Mouse (Mus musculus) gastrocnemius, postnatal 36 days (tissue): Measurements from ENCODE around the gene Ring1. TPM values are rescaled to one million over a fixed set of nuclear protein-coding genes. Genes with fewer than 3 reads are reported as not detected.
A peak's percentile ranks its signal among the peaks of the same experiment; 100 is the strongest.

Source experiments
- DNase-seq, 2 experiments: peaks; one replicate each; pipeline ENCODE4 v3.0.0; 2022
- intact Hi-C: fragments of 180-260 bp; cut with DNase I; formaldehyde crosslinking; loops from one replicate; pipeline ENCODE4 v1.15.1; 2025
- long read RNA-seq, 2 experiments: library from polyadenylated mRNA; stranded (forward); transcript quantifications; one replicate each; pipeline ENCODE4 v2.0.0; 2021
- total RNA-seq, 2 experiments: library from RNA; stranded (reverse); gene quantifications; 2 replicates each; pipeline ENCODE4 v1.2.3; 2021

The Ring1 gene
- 10 to 100 TPM; 11.7 to 12.4 TPM for total RNA-seq
- long read RNA-seq, experiment 1, transcript Ring1-201 (7 exons, 2,034 nt) = major isoform, 9 of 33 reads
- long read RNA-seq, experiment 1, partial matches to known transcripts = 24 of 33 reads
- long read RNA-seq, experiment 1, other reads (novel, unspliced or antisense) = 0 of 33 reads
- long read RNA-seq, experiment 2, transcript Ring1-201 (7 exons, 2,034 nt) = major isoform, 8 of 48 reads
- long read RNA-seq, experiment 2, partial matches to known transcripts = 37 of 48 reads
- long read RNA-seq, experiment 2, other reads (novel, unspliced or antisense) = 3 of 48 reads

DNA sequence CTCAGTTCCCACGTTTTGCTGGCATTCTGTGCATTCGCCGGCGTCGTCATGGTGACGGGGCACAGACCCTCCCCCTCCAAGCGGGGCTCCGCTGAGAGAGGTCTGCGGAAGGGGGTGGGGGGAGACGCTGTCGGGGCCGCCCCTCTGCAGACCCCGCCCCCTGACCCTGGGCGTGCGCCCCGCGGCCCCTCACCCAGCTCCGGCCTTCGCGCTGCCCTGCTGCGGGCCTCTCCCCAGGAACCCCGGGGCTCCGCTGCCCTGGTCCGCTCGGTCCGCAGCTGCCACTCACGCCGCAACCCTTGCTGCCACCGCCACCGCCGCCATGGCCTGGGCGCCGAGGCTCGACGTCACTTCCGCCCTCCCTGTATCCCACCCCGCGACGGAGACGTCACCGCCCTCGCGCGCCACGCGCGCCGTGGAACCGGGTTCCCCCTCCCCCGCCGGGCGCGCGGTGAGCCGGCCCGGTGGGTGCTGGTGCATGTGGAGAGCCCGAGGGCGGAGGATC lies at the start of gene Ring1:
Ring1 (minus strand) TSS at position 364 of the 505 bp plus-strand sequence.
- intact Hi-C loops = no loop called here

DNA sequence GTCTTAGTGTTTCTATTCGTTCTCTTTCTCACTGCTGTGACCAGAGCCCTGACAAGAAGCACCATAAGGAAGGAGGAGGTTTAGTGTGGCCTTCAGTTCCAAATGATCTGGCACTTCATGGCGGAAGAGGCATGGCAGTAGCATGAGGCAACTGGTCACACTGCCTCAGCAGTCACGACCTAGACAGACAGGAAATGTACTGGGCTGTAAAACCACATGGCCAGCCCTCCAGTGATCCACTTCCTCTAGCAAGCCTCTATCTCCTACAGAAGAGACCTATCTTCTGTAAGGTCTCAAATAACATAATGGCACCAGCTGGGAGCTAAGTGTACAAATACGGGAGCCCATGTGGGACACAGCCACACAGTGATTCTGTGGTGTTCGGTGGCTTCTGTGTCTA lies 47.6 kb upstream of the Ring1 start:
- intact Hi-C loops = loop anchor here (10.0 kb wide), 1 partner anchor 163 kb away; the partner anchor contains the start of gene H2-Ob
- no peak for DNase-seq

More for the DNA sequence above, at the start of gene Ring1:
- peak; percentile 76 to 85 for DNase-seq

DNA sequence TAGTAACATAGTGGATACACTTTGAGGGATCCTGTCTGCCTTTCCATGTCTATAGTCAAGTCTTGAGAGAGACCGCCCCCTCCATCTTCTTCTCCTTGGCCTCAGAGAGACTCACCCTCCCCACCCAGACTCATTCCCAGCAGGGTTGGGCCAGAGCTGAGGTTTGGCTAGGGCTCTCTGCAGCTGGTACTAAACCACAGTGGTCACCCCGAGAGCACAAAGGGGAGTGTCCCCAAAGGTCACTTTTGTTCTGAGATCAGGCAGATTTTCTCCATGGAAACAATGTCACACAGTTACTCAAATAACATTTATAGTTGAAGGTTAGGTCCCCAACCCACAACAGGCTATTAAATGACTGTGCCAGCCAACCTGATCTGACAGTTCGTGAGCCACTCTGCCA lies 44.4 kb upstream of the Ring1 start:
- intact Hi-C loops = no loop called here
- DNase-seq = no peak

DNA sequence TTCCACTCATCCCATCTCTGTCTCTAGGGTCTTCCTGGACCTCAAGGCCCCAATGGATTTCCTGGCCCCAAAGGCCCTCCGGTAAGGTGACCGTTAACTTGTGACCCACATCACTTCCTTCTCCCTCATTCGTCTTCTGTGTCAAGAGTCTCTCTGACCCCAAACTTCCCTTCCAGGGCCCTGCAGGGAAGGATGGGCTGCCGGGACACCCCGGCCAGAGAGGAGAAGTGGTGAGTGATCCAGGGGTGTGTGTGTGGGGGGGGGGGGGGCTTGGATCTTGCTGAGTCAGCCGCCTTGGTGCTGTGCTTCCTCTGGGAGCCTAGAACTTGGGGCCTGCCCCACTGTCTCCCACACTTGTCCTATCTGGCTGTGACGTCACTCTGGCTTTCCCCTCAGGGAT lies 32.7 kb upstream of the Ring1 start:
- intact Hi-C loops = no loop called here

DNA sequence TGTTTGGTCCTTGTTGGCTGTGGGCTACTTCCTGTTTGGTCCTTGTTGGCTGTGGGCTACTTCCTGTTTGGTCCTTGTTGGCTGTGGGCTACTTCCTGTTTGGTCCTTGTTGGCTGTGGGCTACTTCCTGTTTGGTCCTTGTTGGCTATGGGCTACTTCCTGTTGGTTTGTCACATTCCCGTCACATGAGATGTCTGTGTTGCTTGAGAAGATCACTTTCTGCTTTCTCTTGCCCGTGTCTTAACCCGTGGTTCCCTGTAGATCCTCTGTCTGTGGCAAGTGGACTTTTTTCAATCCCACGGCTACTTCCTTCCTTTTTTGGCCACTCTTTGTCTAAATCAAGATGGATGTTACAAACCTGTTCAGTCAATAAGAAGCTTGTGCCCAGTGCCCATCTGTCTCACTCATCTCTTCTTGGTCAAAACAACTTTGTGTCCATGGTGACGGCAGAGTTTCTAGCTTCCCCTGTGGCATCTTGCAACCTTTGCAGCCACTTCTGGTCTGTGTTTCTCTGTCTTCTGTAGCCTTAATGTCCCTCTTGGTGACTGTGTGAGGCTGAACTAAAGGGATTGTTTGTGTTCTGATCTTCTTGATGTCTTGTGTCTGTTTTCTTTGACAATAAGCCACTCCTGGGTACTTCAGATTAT lies 23.0 kb upstream of the Ring1 start:
- no peak for DNase-seq

More for the DNA sequence above, 32.7 kb upstream of the Ring1 start:
- no peak for DNase-seq

DNA sequence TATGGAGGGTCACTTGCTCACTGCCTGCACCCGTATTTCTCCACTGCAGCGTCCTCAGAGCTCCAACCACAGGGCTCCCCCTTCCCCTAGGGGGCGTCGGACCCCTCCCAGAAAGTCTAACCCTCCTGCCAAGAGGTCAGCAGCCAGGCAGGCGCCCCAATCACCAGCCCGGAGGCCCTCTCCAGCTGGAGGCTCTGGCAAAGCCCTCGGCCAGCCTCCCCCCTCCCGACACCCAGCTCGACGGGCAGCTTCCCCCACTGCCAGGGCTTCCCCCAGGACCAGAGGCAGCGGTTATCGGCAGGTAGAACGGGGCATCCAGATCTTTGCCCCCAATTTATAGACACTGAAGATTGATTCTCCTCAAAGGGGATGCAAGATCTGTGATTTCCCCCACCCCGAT lies 21.5 kb upstream of the Ring1 start:
- no peak for DNase-seq
- intact Hi-C loops = no loop called here

More for the DNA sequence above, 23.0 kb upstream of the Ring1 start:
- intact Hi-C loops = no loop called here

DNA sequence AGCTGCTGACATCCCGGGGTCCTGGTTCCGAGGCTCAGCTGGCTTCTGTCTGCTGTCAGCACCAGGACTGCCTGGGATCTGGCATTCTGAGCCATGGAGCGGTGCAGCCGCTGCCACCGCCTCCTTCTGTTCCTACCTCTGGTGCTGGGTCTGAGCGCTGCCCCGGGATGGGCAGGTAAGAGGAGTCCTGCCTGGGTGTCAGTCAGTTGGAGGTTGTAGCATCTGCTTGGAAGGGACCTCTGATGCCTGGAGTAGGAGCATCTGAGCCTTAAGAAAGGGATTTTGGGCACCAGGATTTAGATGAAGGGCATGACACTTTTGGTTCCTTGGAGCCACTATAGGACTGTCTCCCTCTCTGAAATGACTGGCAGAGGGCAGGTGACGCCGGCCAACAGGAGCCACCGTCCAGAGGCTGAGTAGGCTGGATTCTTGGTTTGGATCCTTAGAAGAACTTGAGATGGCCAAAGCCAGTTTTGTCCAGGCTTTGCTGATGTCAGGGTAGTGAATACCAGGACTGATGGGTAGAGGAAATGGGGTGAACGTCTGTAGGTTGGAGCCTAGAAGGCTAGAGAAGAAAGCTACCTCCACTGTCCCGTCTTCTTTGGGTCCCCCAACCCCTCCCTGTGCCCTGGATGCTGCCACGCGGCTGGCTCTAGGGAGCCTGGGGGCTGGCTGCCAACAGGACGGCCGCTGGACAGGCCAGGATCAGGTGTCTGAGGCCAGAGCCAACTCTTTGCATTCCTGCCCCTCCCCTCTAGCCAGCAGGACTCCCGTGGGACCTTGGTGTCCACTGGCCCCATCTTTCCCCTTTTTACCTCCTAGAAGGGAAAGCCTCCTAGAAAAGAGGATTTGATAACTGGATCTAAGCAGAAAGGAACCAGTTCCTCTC lies 15.3 kb upstream of the Ring1 start:
- DNase-seq = peak; percentile 73 to 81
- intact Hi-C loops = loop anchor here (5.0 kb wide), 1 partner anchor 72 kb away; no protein-coding TSS in a partner anchor

DNA sequence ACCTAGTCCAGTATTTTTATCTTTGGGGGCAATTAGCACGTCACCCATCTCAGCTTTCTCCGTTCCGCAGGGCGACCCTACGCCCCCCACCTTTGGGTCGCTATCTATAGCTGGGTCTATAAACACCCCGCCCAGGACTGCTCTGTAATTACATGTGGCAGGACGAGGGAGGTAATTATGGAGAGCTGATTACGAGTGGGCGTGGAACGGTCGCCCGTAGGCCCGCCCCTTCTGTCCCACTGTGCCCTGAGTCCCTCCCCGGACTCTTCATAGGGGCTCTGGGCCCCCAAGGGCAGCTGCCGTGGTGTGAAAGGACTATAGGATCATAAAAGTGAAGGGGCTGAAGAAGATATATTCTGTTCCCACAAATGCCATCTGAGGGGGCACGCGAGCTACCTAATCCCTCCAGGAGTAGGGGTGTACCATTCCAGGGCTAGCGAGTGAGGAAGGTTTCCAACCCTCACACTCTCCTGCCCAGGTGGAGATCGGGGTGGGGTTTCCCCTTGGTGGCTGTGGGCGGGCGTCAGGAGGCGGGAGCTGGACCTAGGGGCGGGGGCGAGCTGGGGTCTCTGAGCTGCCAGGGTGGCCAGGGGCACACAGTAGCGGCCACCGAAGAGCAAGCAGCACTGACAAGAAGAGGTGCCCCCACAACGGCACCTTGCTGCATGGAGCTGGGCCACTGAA lies 14.5 kb upstream of the Ring1 start, which contains the start of gene Col11a2:
Col11a2 (plus strand) TSS at position 560 of the 684 bp plus-strand sequence.
- intact Hi-C loops = loop anchor here (5.0 kb wide), 1 partner anchor 73 kb away; no protein-coding TSS in a partner anchor
- DNase-seq = peak in 1 of 2 experiments; percentile 11

DNA sequence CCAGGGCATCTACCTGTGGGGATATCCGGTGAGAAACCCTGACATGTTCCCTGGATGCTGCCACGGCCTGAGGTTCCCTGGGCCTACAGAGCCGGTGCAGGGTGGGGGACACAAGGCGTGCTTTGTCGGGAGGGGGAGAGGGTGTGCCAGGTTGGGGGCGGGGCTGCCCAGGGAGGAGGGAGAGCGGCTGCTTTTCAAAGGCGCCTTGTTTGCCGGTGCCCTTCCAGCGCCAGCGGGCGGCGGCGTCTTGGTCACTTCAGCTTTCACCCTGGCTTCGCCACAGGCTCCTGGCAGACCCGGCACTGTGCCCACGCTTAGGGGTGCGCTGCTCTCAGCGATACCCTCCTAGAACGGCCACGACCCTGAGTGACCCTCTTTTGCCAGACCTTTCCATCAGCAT lies 14.0 kb upstream of the Ring1 start:
- DNase-seq = peak in 1 of 2 experiments; percentile 19
- intact Hi-C loops = loop anchor here (5.0 kb wide), 1 partner anchor 74 kb away; no protein-coding TSS in a partner anchor

DNA sequence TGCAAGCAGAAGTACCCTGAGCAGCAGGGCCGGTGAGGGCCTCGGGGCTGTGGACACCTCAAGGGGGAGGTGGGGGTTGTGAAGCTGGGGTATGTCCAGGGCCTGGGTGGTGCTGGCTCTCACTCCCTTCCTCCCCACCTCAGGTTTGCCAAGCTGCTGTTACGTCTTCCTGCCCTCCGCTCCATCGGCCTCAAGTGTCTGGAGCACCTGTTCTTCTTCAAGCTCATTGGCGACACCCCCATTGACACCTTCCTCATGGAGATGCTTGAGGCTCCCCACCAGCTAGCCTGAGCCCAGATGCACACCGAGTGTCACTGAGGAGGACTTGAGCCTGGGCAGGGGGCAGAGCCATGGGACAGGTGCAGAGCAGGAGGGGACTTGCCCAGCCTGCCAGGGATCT lies 12.8 kb upstream of the Ring1 start:
- peak in 1 of 2 experiments; percentile 9 for DNase-seq
- intact Hi-C loops = loop anchor here (5.0 kb wide), 1 partner anchor 75 kb away; no protein-coding TSS in a partner anchor

DNA sequence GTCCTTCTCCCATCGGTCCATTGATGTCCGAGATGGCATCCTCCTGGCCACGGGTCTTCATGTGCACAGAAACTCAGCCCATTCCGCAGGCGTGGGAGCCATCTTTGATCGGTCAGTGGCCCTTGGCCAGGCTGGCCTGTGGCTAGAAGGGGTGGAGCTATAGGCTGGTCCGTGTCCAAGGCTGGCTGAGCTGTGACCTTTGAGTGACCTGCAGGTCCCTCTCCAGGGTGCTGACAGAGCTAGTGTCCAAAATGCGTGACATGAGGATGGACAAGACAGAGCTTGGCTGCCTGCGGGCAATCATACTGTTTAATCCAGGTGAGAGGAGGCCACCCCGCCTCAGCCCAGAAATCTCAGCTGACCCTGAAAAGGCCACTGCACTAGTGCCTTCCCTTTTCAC lies 12.2 kb upstream of the Ring1 start:
- peak in 1 of 2 experiments; percentile 7 for DNase-seq
- intact Hi-C loops = loop anchor here (5.0 kb wide), 1 partner anchor 76 kb away; no protein-coding TSS in a partner anchor

DNA sequence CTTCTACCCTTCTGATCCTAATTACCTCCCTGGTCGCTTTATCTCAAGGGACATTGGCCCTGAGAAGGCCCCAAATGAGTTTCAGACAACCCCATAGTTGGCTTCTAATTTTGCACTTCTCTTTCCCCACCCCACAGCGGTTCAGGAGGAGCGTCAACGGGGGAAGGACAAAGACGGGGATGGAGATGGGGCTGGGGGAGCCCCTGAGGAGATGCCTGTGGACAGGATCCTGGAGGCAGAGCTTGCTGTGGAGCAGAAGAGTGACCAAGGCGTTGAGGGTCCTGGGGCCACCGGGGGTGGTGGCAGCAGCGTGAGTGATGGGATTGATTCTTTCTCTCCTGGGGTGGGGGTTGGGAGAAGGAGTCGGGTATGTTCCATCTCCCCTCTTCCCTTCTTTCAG lies 11.0 kb upstream of the Ring1 start:
- intact Hi-C loops = loop anchor here (5.0 kb wide), 1 partner anchor 77 kb away; no protein-coding TSS in a partner anchor
- peak in 1 of 2 experiments; percentile 3 for DNase-seq

DNA sequence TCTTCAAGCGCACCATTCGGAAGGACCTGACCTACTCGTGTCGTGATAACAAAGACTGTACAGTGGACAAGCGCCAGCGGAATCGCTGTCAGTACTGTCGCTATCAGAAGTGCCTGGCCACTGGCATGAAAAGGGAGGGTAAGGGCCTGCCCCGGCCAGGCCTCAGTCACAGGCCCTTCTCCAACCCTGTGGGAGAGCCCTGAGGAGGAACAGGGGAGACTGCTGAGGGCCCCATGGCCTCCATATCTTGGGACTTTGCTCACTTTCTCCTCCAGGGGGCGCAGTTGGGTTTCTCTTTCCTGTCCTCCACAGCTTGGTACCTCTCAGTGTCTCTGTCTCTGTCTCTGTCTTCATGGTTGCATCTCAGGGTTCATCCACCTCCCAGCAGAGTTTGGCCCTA lies 9.6 kb upstream of the Ring1 start:
- intact Hi-C loops = no loop called here
- peak; percentile 4 to 60 for DNase-seq

DNA sequence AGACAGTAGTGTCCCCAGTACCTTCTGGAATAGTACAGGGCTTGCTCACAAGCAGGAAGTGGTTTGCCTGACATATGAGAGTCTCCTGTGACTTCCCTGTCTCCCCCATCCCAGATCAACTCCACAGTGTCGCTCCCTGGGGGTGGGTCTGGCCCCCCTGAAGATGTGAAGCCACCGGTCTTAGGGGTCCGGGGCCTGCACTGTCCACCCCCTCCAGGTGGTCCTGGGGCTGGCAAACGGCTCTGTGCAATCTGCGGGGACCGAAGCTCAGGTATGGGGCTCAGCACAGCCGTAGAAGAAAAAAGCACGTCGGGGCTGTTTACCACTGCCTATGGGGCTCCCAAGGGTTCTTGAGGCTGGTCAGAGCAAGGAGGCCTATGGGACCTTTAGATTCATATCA lies 9.0 kb upstream of the Ring1 start:
- intact Hi-C loops = no loop called here
- DNase-seq = peak in 1 of 2 experiments; percentile 3

DNA sequence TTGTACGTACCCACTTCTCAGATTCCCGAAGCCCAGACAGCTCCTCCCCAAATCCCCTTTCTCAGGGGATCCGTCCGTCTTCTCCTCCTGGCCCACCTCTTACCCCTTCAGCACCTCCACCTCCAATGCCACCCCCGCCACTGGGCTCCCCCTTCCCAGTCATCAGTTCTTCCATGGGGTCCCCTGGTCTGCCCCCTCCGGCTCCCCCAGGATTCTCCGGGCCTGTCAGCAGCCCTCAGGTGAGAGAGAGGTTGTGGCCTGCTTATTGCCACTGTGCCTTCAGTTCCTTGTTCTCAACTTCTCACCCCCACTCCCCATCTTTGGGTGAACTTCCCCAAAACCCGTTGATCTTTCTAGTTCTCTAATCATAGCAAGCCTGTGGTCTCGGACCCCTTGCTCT lies 8.3 kb upstream of the Ring1 start:
- intact Hi-C loops = no loop called here
- DNase-seq = no peak

DNA sequence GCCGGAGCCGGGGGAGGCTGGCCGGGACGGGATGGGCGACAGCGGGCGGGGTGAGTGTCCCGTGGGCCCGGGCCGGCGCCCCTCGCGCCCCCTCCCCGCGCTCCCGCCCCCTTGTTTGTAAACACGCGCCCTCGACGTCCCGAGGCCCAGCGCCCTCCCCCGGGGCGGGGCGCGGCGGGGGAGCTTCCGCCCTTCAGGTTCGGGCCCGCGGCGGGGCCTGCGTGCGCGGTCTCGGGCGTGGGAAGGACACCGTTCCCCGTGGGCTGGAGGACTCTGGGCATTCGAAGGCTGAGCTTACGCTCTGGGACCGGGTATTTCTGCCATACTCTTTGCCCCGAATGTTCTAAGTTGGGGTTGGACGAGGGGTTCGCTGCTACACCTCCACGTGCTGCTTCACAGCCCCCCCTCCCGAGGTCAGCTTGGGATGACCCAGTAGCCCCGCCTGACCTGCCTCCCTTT lies 7.7 kb upstream of the Ring1 start:
- intact Hi-C loops = no loop called here
- DNase-seq = peak in 1 of 2 experiments; percentile 62

DNA sequence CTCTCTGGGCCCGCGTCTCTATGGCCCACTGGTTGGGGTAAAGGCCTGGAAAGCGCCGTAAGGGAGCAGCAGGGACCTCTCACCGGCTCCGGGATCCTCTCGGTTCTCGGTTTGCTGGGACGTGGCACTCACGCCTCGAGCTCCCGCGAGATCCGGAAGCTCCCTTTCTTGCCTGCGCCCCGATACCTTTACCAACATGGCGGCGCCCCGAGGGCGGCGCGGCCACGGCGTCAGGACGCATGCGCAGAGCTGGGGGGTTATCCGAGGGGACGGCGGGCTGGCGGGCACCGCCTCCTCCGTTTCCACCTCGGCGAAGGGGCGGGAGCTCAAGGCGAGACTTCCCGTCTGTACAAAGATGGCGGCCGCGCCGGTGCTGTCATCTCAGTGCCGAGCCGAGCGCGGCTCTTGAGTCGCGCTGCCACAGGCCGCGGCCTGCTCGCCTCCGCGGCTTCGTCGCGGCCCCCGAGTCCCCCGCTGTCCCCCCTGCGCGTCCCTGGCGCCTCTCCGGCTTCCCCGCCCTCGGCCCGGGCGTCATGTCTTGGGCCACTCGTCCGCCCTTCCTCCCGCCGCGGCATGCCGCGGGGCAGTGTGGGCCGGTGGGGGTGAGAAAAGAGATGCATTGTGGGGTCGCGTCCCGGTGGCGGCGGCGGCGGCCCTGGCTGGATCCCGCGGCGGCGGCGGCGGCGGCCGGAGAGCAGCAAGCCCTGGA lies 7.1 kb upstream of the Ring1 start, which contains the start of the genes Slc39a7 and Rxrb:
Slc39a7 (minus strand) TSS at position 218 of the 709 bp plus-strand sequence.
Rxrb (plus strand) TSS at position 348 of the 709 bp plus-strand sequence.
- peak; percentile 98 for DNase-seq
- intact Hi-C loops = no loop called here

DNA sequence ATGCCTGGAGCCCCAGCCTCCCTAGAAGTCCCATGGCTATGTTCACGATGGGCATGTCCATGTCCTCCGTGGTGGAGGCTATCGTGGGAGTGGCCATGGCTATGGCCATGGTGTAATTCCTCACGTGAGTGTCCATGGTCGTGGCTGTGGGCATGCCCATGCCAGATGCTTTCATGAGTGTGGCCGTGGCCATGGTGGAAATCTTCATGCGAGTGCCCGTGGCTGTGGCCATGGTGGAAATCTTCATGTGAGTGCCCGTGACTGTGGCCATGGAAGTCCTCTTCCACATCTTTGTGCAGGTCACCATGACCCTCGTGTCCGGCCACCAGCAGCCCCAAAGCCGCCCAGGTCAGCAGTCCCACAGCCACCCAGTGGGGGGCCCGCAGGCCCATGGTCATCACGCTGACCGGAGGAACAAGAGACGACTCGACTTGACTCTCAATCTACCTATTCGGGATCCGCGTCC lies 6.4 kb upstream of the Ring1 start:
- intact Hi-C loops = no loop called here
- DNase-seq = no peak
